Mouse (Mus musculus) stomach, embryonic 15.5 days (tissue): ENCODE data around the gene Olfr1173. TPM values are rescaled to one million over a fixed set of nuclear protein-coding genes. Genes with fewer than 3 reads are reported as not detected.

Experiments used
- ATAC-seq: fragments of 200-750 bp; cut with Nextera tagmentation; 2 replicates; pipeline ENCODE4 v1.8.0; 2017; ENCODE audit warnings: low read depth, moderate number of reproducible peaks, moderate TSS enrichment; ENCODE audit not compliant: insufficient read depth, low FRiP score
- H3K27ac ChIP-seq: fragments of 300-500 bp; sonication (generic); 2 replicates; pipeline ENCODE4 v1.5.1; 2015; ENCODE audit warnings: mild to moderate bottlenecking, inconsistent platforms
- H3K27me3 ChIP-seq: fragments of 300-500 bp; sonication (generic); replicated peaks from 2 replicates; pipeline ENCODE4 v1.6.1; 2015; ENCODE audit warnings: inconsistent platforms
- H3K36me3 ChIP-seq: fragments of 300-500 bp; sonication (generic); 2 replicates; pipeline ENCODE4 v1.6.1; 2015; ENCODE audit warnings: inconsistent platforms
- H3K4me1 ChIP-seq: fragments of 300-500 bp; sonication (generic); 2 replicates; pipeline ENCODE4 v1.6.1; 2015; ENCODE audit warnings: inconsistent platforms
- H3K4me2 ChIP-seq: fragments of 300-500 bp; sonication (generic); 2 replicates; pipeline ENCODE4 v1.6.1; 2015; ENCODE audit warnings: mild to moderate bottlenecking, inconsistent platforms
- H3K4me3 ChIP-seq: fragments of 300-500 bp; sonication (generic); replicated peaks from 2 replicates; pipeline ENCODE4 v1.5.1; 2015; ENCODE audit warnings: inconsistent platforms
- H3K9ac ChIP-seq: fragments of 300-500 bp; sonication (generic); 2 replicates; pipeline ENCODE4 v1.6.1; 2015; ENCODE audit warnings: inconsistent platforms
- H3K9me3 ChIP-seq: fragments of 300-500 bp; sonication (generic); 2 replicates; pipeline ENCODE4 v1.6.1; 2016; ENCODE audit warnings: inconsistent platforms
- WGBS: fragments of 180-500 bp; shearing (Covaris S2); methylation state at CpG from one replicate; pipeline ENCODE4 v1.1.7; 2015; 5-methylcytosine and 5-hydroxymethylcytosine counted together
- polyA plus RNA-seq: library from polyadenylated mRNA; unstranded; fragments of >200 nt; fragmentation: Nextera tagmentation; extraction: Ambion mirVana; gene quantifications from 2 replicates; pipeline ENCODE4 v1.2.1, GENCODE M21; 2015

Gene Olfr1173
- not detected in 2 replicates for polyA plus RNA-seq

GRCm38 (mm10) chr2:88279775-88280174 lies at the start of gene Olfr1173:
Olfr1173 (minus strand) TSS chr2:88279875.
- Histone ChIP-seq H3K9me3 (no peaks in the 10 kb centered on the region), H3K9ac (no peak within 1 kb of the TSS), H3K27ac (no peak within 1 kb of the TSS), H3K36me3 (no peaks in the 10 kb centered on the region), H3K4me3 (no peak within 1 kb of the TSS), H3K4me1 (no peaks in the 10 kb centered on the region), H3K27me3 (no peaks in the 10 kb centered on the region), H3K4me2 (no peak within 1 kb of the TSS)
- no peak for ATAC-seq

DNA sequence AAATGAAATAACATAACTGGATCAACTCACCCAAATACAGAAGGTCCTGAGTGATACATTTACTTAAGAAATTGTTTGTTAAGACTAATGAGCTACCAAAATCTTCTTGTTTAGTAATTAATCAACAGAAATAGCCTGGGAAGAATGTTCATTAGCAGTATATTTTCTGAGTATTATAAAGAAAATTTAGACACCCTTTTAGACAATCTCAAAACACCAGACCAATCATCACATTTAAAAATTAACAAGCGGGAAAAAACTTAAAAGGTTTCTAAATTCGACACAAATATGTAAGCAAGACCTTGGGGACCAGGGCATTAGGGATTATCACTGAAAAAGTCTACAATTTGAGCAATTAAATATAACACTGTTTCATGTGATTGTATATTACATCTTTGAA lies 47.4 kb upstream of the Olfr1173 start, which contains the start of gene Olfr1175-ps:
Olfr1175-ps (minus strand) TSS at position 101 of the 400 bp plus-strand sequence.
- H3K27ac ChIP-seq: no peak within 1 kb of the TSS
- H3K4me3 ChIP-seq: no peak within 1 kb of the TSS
- ATAC-seq: no peak
- no peak within 1 kb of the TSS for H3K9ac ChIP-seq
- H3K4me1 ChIP-seq: no peaks in the 10 kb centered on the region
- H3K27me3 ChIP-seq: no peaks in the 10 kb centered on the region
- no peaks in the 10 kb centered on the region for H3K36me3 ChIP-seq
- no peaks in the 10 kb centered on the region for H3K9me3 ChIP-seq
- WGBS: 82% methylated on average over 2 of the region's 2 CpGs
- no peak within 1 kb of the TSS for H3K4me2 ChIP-seq

- Histone ChIP-seq H3K9ac (no peak within 1 kb of the TSS), H3K4me2 (no peak within 1 kb of the TSS), H3K36me3 (no peaks in the 10 kb centered on the region), H3K27me3 (no peaks in the 10 kb centered on the region), H3K27ac (no peak within 1 kb of the TSS), H3K9me3 (no peaks in the 10 kb centered on the region), H3K4me1 (no peaks in the 10 kb centered on the region), H3K4me3 (no peak within 1 kb of the TSS)
- no peak for ATAC-seq
- 88% methylated on average over 4 of the region's 4 CpGs for WGBS
These were observed 35.4 kb upstream of the Olfr1173 start, which contains the start of gene Olfr1174-ps for GRCm38 (mm10) chr2:88315035-88315434. Olfr1174-ps (minus strand) TSS chr2:88315135.

- 83% methylated on average over 1 of the region's 1 CpGs for WGBS
- no peak for ATAC-seq
These were observed 51.4 kb downstream of the Olfr1173 start, which contains the start of gene Olfr1170 for GRCm38 (mm10) chr2:88228234-88228633. Olfr1170 (minus strand) TSS chr2:88228334.

More at GRCm38 (mm10) chr2:88228234-88228633, 51.4 kb downstream of the Olfr1173 start, which contains the start of gene Olfr1170:
- Histone ChIP-seq H3K9ac (no peak within 1 kb of the TSS), H3K4me1 (no peaks in the 10 kb centered on the region), H3K4me3 (no peak within 1 kb of the TSS), H3K27ac (no peak within 1 kb of the TSS), H3K36me3 (no peaks in the 10 kb centered on the region), H3K4me2 (no peak within 1 kb of the TSS), H3K9me3 (no peaks in the 10 kb centered on the region), H3K27me3 (no peaks in the 10 kb centered on the region)

Other genes with a start within 250 kb of the Olfr1173 start
- not detected in 2 replicates for gene Olfr73, start 242.2 kb downstream of the Olfr1173 start, polyA plus RNA-seq
- not detected in 2 replicates for gene Olfr1162, start 228.7 kb downstream of the Olfr1173 start, polyA plus RNA-seq
- not detected in 2 replicates for gene Olfr1163, start 208.0 kb downstream of the Olfr1173 start, polyA plus RNA-seq
- not detected in 2 replicates for gene Olfr1164, start 185.9 kb downstream of the Olfr1173 start, polyA plus RNA-seq
- not detected in 2 replicates for gene Olfr1166, start 151.6 kb downstream of the Olfr1173 start, polyA plus RNA-seq
- not detected in 2 replicates for gene Olfr1167, start 124.7 kb downstream of the Olfr1173 start, polyA plus RNA-seq
- gene Olfr1168, start 98.0 kb downstream of the Olfr1173 start, polyA plus RNA-seq: not detected in 2 replicates
- gene Olfr1170, start 51.5 kb downstream of the Olfr1173 start, polyA plus RNA-seq: not detected in 2 replicates
- gene Olfr1174-ps, start 35.3 kb upstream of the Olfr1173 start, polyA plus RNA-seq: not detected in 2 replicates
- gene Olfr1175-ps, start 47.3 kb upstream of the Olfr1173 start, polyA plus RNA-seq: not detected in 2 replicates
- gene Olfr1176, start 56.8 kb upstream of the Olfr1173 start, polyA plus RNA-seq: not detected in 2 replicates
- gene Olfr1177-ps, start 66.6 kb upstream of the Olfr1173 start, polyA plus RNA-seq: not detected in 2 replicates
- not detected in 2 replicates for gene Olfr1178, start 107.2 kb upstream of the Olfr1173 start, polyA plus RNA-seq
- gene Olfr1179, start 126.6 kb upstream of the Olfr1173 start, polyA plus RNA-seq: not detected in 2 replicates
- not detected in 2 replicates for gene Olfr1180, start 139.3 kb upstream of the Olfr1173 start, polyA plus RNA-seq
- gene Olfr1181, start 146.3 kb upstream of the Olfr1173 start, polyA plus RNA-seq: not detected in 2 replicates
- not detected in 2 replicates for gene Gm13757, start 169.3 kb upstream of the Olfr1173 start, polyA plus RNA-seq
- gene Olfr1183, start 175.0 kb upstream of the Olfr1173 start, polyA plus RNA-seq: not detected in 2 replicates
- gene Olfr1184, start 203.7 kb upstream of the Olfr1173 start, polyA plus RNA-seq: not detected in 2 replicates
- gene Olfr1185-ps1, start 213.4 kb upstream of the Olfr1173 start, polyA plus RNA-seq: not detected in 2 replicates
- not detected in 2 replicates for gene Olfr1186, start 238.7 kb upstream of the Olfr1173 start, polyA plus RNA-seq